Mouse (Mus musculus): ENCODE measurements around the gene Sgms1. TPM values are rescaled to one million over a fixed set of nuclear protein-coding genes. Genes with fewer than 3 reads are reported as not detected.

Gene Sgms1
- polyA plus RNA-seq, 1 experiment from 2014 or later, result 19.2 TPM

DNA sequence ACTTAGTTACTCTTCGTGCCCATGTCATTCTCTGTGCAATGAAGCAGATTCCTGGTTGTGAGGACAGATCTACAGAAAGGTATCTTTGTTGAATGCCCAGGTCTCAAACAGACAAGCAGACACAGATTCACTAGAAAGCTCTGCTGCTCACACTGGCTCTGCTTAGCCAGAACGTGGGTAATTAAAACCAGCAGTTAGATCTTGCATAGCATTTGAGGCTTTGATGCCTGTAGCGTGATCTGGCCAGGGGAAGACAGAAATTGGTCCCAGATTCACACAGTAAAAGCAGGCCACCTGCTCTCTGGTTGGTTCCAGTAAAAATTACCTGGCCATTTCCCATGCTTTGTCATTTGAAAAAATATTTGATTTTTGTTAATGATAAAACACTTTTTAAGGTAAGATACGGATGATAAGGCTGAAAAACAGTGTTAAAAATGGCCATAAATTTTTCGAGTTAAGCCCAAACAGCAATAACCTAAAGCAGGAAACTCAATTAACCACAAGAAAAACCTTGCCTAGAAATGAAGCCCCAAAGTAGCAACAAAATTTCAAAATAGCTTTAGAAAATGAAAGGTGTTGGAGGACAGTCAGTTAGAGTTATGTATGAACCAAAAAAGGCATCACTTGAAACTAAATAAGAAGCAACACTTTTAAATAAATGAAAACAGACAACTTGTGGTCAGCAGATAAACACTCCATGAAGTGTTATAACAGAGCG lies 154.6 kb downstream of the Sgms1 start:
- no peak overlapping the region for H3K9ac ChIP-seq
- ATAC-seq (ENCODE audit: low FRiP score), result no peak
- no peaks in the 10 kb centered on the region for H3K9me3 ChIP-seq (replicated peaks)
- H3K27me3 ChIP-seq, result no peaks in the 10 kb centered on the region
- no peak overlapping the region for H3K27ac ChIP-seq
- WGBS, result 74% methylated on average over 6 of the region's 6 CpGs
- H3K4me1 ChIP-seq, result peaks cover 2% of the 10 kb centered on the region; the same call in 1 of the 2 replicates
- H3K4me2 ChIP-seq (replicated peaks), result no peak overlapping the region
- H3K36me3 ChIP-seq, result no peaks in the 10 kb centered on the region
- H3K4me3 ChIP-seq, result no peak overlapping the region

DNA sequence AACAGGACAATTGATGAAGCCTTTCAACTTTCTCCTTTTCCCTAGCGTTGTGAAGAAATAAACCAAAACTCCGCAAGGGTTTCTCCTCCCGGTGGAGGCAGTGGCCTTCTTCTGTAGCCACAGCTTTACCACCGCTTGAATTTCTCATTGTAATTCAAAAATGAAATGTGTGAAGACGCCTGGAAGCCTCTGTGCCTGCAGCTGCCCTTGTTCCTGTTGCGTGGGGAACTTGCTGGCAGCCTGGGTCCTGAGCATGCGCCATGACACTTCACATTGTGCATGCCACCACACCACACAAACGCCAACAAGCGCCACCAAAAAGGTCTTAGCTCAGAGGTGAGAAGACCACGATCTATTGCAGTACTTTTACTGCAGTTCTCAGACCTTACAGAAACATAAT lies 158.2 kb downstream of the Sgms1 start:
- H3K36me3 ChIP-seq, result no peaks in the 10 kb centered on the region
- no peak overlapping the region for H3K4me3 ChIP-seq
- no peak overlapping the region for H3K27ac ChIP-seq
- WGBS, result 74% methylated on average over 10 of the region's 10 CpGs
- H3K4me1 ChIP-seq, result no peaks in the 10 kb centered on the region
- H3K27me3 ChIP-seq, result no peaks in the 10 kb centered on the region
- no peak overlapping the region for H3K4me2 ChIP-seq (replicated peaks)
- no peak for ATAC-seq (ENCODE audit: low FRiP score)
- H3K9ac ChIP-seq, result no peak overlapping the region
- no peaks in the 10 kb centered on the region for H3K9me3 ChIP-seq (replicated peaks)

GRCm38 (mm10) chr19:32230798-32231197 lies 158.7 kb downstream of the Sgms1 start:
- H3K4me3 ChIP-seq, result no peak overlapping the region
- no peak for ATAC-seq (ENCODE audit: low FRiP score)
- H3K9ac ChIP-seq, result no peak overlapping the region
- H3K27ac ChIP-seq, result no peak overlapping the region
- no peak overlapping the region for H3K4me2 ChIP-seq (replicated peaks)
- H3K36me3 ChIP-seq, result no peaks in the 10 kb centered on the region
- no peaks in the 10 kb centered on the region for H3K4me1 ChIP-seq
- H3K9me3 ChIP-seq (replicated peaks), result no peaks in the 10 kb centered on the region
- H3K27me3 ChIP-seq, result no peaks in the 10 kb centered on the region
- 76% methylated on average over 5 of the region's 5 CpGs for WGBS

DNA sequence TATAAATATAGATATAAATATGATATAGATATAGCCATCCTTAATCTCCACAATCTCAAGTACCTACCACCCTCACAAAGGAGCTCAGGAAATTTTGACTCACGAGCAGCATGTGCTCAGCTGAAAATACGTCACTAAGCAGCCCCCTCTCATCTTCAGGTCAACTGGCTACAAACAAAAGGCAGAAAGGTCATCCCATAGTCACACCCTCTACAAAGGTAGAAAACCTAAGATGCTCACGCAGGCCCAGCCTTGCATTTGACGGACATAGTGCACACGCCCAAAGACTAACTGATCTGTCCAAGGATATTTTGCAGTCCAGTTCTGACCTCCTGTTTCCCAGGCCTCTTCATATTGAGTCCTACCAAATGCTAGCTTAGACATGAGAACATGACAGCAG lies 159.2 kb downstream of the Sgms1 start:
- Histone ChIP-seq H3K4me1 (no peaks in the 10 kb centered on the region), H3K27me3 (no peaks in the 10 kb centered on the region), H3K4me3 (no peak overlapping the region), H3K9ac (no peak overlapping the region), H3K27ac (no peak overlapping the region), H3K9me3 (replicated peaks) (no peaks in the 10 kb centered on the region), H3K36me3 (no peaks in the 10 kb centered on the region), H3K4me2 (replicated peaks) (no peak overlapping the region)
- no peak for ATAC-seq (ENCODE audit: low FRiP score)
- WGBS, result 84% methylated on average over 5 of the region's 5 CpGs

DNA sequence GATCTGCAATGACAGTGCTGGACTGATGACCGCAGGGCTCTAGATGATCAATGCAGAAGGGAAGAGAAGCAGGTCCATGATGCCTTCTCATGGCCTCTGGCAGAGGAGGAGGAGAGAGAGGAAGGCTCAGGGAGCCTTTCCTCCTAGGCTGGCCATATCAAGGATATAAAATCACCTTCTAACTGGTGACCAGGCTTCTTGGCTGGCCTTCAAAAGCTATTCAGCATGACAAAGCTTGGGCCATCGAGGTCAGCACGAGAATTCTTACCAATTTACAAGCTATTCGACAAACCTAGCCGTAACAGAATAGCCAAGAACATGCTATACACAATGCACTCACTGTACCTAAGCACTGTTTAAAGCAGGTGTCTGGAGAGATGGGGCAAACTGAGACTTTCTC lies 159.7 kb downstream of the Sgms1 start:
- H3K27ac ChIP-seq, result no peak overlapping the region
- H3K4me1 ChIP-seq, result no peaks in the 10 kb centered on the region
- H3K36me3 ChIP-seq, result no peaks in the 10 kb centered on the region
- H3K4me3 ChIP-seq, result no peak overlapping the region
- H3K4me2 ChIP-seq (replicated peaks), result no peak overlapping the region
- no peak overlapping the region for H3K9ac ChIP-seq
- 86% methylated on average over 5 of the region's 5 CpGs for WGBS
- no peaks in the 10 kb centered on the region for H3K9me3 ChIP-seq (replicated peaks)
- no peak for ATAC-seq (ENCODE audit: low FRiP score)
- H3K27me3 ChIP-seq, result no peaks in the 10 kb centered on the region

DNA sequence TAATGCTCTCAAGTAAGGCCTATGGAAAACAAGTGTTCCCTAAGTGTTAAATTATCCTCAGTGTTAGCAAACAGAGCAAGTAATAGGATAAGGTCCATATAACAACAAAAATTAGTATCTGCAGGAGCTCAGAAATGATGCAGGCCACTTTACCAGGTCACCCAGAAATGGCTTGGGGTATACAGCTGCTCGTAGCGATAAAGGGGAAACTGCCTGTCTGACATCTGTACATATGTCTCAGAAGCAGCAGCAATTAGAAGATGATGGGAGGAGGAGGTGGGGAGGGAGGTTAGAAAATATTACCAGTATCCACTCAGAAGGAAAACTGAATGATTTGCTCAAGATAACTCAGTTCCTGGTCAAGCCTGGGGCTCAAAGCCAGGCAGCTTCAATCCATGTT lies 162.3 kb downstream of the Sgms1 start:
- Histone ChIP-seq H3K9ac (no peak overlapping the region), H3K9me3 (replicated peaks) (no peaks in the 10 kb centered on the region), H3K36me3 (no peaks in the 10 kb centered on the region), H3K4me2 (replicated peaks) (no peak overlapping the region), H3K4me1 (no peaks in the 10 kb centered on the region), H3K27ac (no peak overlapping the region), H3K4me3 (no peak overlapping the region), H3K27me3 (no peaks in the 10 kb centered on the region)
- 91% methylated on average over 2 of the region's 2 CpGs for WGBS
- no peak for ATAC-seq (ENCODE audit: low FRiP score)

GRCm38 (mm10) chr19:32225097-32225490 lies 164.4 kb downstream of the Sgms1 start:
- 74% methylated on average over 9 of the region's 9 CpGs for WGBS
- no peaks in the 10 kb centered on the region for H3K27me3 ChIP-seq
- H3K4me3 ChIP-seq, result no peak overlapping the region
- no peak overlapping the region for H3K9ac ChIP-seq
- no peaks in the 10 kb centered on the region for H3K9me3 ChIP-seq (replicated peaks)
- H3K27ac ChIP-seq, result no peak overlapping the region
- no peak overlapping the region for H3K4me2 ChIP-seq (replicated peaks)
- no peaks in the 10 kb centered on the region for H3K4me1 ChIP-seq
- ATAC-seq (ENCODE audit: low FRiP score), result no peak
- H3K36me3 ChIP-seq, result no peaks in the 10 kb centered on the region

DNA sequence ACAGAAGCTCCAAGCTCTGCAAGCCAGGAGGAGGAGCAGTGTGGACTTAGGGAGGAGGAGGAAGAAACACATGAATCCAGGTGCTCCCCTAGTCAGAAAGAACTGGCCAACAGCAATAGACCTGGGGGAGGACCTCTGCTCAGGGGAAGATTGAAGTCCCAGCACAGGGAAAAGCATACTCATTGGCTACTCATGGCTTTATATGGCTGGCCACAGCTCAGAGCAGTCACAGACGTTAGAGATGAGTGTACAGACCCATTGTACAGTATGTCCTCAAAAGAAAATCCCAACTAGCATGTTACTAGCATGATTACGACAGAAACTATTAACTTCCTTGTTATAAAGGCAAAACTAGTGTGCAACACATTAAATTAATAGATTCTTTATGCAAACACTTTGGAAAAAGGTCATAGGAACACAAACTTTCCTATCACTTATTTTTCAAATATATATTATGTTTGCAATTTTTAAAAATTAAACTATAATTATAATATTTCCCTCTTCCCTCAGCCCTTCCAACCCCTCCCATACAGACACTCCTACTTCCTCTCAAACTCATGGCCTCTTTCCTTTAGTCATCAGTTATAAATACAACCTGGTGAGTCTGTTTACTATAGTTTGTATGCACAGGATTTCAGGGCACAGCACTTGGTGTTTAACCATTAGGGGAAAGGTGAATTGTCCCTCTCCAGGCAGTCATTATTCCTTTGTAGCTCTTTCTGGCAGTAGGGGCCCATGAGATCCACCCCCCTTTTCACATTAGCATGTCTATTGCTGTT lies 165.0 kb downstream of the Sgms1 start:
- H3K9ac ChIP-seq, result no peak overlapping the region
- H3K27me3 ChIP-seq, result no peaks in the 10 kb centered on the region
- no peak overlapping the region for H3K4me3 ChIP-seq
- H3K36me3 ChIP-seq, result no peaks in the 10 kb centered on the region
- H3K9me3 ChIP-seq (replicated peaks), result no peaks in the 10 kb centered on the region
- WGBS, result 77% methylated on average over 2 of the region's 2 CpGs
- no peaks in the 10 kb centered on the region for H3K4me1 ChIP-seq
- no peak overlapping the region for H3K27ac ChIP-seq
- H3K4me2 ChIP-seq (replicated peaks), result no peak overlapping the region
- ATAC-seq (ENCODE audit: low FRiP score), result no peak

DNA sequence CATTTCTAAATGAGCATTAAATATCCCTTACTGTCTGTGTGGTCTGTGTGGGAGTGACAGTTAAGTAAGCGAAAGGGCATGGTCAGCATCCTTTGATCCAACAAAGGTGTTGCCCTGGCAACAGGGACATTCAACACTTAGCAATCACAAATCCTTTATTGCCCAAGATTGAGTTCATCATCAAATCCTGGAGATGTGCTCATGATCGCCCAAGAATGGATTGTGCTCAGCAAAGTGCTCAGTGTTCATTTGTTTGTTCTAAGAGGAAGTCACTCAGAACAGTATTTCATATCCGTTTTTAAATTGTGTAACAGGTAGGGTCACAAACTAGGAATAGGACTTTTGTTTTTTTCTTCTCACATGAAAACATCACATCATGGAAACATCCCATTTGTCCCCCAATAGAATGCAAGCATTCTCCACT lies 165.8 kb downstream of the Sgms1 start:
- Histone ChIP-seq H3K36me3 (no peaks in the 10 kb centered on the region), H3K4me3 (no peak overlapping the region), H3K4me2 (replicated peaks) (no peak overlapping the region), H3K4me1 (no peaks in the 10 kb centered on the region), H3K9me3 (replicated peaks) (no peaks in the 10 kb centered on the region), H3K9ac (no peak overlapping the region), H3K27me3 (no peaks in the 10 kb centered on the region), H3K27ac (no peak overlapping the region)
- ATAC-seq (ENCODE audit: low FRiP score), result no peak
- WGBS, result 78% methylated on average over 3 of the region's 3 CpGs

DNA sequence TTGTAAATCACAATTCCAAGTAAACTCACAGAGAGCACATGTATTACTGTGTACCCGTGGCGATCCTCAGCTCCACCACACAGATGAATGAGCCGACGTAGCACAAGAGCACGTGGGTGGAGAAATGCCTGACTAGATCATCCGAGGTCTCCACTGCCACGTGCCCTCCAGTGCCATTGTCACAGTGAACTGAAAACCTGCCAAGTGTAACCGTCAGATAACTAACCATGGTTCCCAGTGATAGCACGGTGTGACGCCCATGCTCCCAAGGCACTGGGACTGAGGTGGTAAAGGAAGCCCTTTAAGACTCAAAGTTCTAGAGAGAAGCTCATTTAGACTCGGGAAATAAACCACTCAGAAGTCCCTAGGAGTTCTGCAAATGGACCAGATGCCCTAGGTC lies 167.4 kb downstream of the Sgms1 start:
- no peaks in the 10 kb centered on the region for H3K27me3 ChIP-seq
- H3K9ac ChIP-seq, result no peak overlapping the region
- 91% methylated on average over 11 of the region's 11 CpGs for WGBS
- H3K4me3 ChIP-seq, result no peak overlapping the region
- no peak overlapping the region for H3K27ac ChIP-seq
- H3K9me3 ChIP-seq (replicated peaks), result no peaks in the 10 kb centered on the region
- no peak for ATAC-seq (ENCODE audit: low FRiP score)
- H3K36me3 ChIP-seq, result no peaks in the 10 kb centered on the region
- no peaks in the 10 kb centered on the region for H3K4me1 ChIP-seq
- H3K4me2 ChIP-seq (replicated peaks), result no peak overlapping the region

- 72% methylated on average over 2 of the region's 2 CpGs for WGBS
- Histone ChIP-seq H3K9me3 (replicated peaks) (no peaks in the 10 kb centered on the region), H3K36me3 (no peaks in the 10 kb centered on the region), H3K27me3 (no peaks in the 10 kb centered on the region), H3K4me1 (no peaks in the 10 kb centered on the region), H3K9ac (no peak overlapping the region), H3K27ac (no peak overlapping the region), H3K4me3 (no peak overlapping the region), H3K4me2 (replicated peaks) (no peak overlapping the region)
- no peak for ATAC-seq (ENCODE audit: low FRiP score)
Measured at GRCm38 (mm10) chr19:32220991-32221390, 168.5 kb downstream of the Sgms1 start.

DNA sequence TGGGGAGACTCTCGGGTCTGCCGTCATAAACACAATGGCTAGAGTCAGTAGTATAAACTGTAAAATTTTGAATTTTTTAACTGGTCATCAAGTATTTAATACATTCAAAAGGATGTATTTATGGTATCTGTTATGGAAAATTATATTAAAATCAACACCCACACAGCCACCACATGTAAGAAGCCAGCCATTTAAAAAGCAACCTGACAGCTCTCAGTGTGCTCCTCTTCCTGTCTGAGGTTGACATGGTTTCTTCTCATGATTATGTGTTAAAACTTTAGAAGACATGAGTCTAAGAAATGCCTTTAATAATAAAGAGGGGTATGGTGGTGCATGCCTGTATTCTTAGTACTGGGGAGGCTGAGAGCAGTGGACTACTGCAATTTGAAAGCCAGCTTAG lies 172.8 kb downstream of the Sgms1 start:
- no peak overlapping the region for H3K9ac ChIP-seq
- 95% methylated on average over 2 of the region's 2 CpGs for WGBS
- no peaks in the 10 kb centered on the region for H3K27me3 ChIP-seq
- no peaks in the 10 kb centered on the region for H3K4me1 ChIP-seq
- ATAC-seq (ENCODE audit: low FRiP score), result no peak
- no peak overlapping the region for H3K4me3 ChIP-seq
- H3K27ac ChIP-seq, result no peak overlapping the region
- H3K4me2 ChIP-seq (replicated peaks), result no peak overlapping the region
- H3K9me3 ChIP-seq (replicated peaks), result no peaks in the 10 kb centered on the region
- no peaks in the 10 kb centered on the region for H3K36me3 ChIP-seq

Measured in hindbrain, embryonic 12.5 days (tissue).